Mouse (Mus musculus) thymus, adult 2 months (tissue): ENCODE measurements around the gene Cxcr5. TPM values are rescaled to one million over a fixed set of nuclear protein-coding genes. Genes with fewer than 3 reads are reported as not detected.

ENCODE experiments used
- DNase-seq: peaks from one replicate; pipeline ENCODE4 v3.0.0; 2021
- H3K27ac ChIP-seq: fragments of 200-500 bp; 2 replicates; pipeline ENCODE4 v1.5.1; 2012; ENCODE audit warnings: low read length, control low read depth; ENCODE audit not compliant: control insufficient read depth, insufficient read depth
- H3K27me3 ChIP-seq: fragments of 200-500 bp; 2 replicates; pipeline ENCODE4 v1.6.1; 2012; ENCODE audit warnings: mild to moderate bottlenecking, low read length, moderate library complexity, mixed read lengths; ENCODE audit not compliant: control insufficient read depth, insufficient read depth
- H3K36me3 ChIP-seq: fragments of 200-500 bp; 2 replicates; pipeline ENCODE4 v1.6.1; 2012; ENCODE audit warnings: mild to moderate bottlenecking, low read length, moderate library complexity; ENCODE audit not compliant: control insufficient read depth, insufficient read depth
- H3K4me1 ChIP-seq: fragments of 200-500 bp; replicated peaks from 2 replicates; pipeline ENCODE4 v1.6.1; 2012; ENCODE audit warnings: low read length; ENCODE audit not compliant: control insufficient read depth, insufficient read depth
- H3K4me3 ChIP-seq: fragments of 200-500 bp; 2 replicates; pipeline ENCODE4 v1.5.1; 2012; ENCODE audit warnings: mild to moderate bottlenecking, low read length, control low read depth, moderate library complexity; ENCODE audit not compliant: control insufficient read depth, insufficient read depth
- CTCF ChIP-seq: fragments of 200-500 bp; IDR thresholded peaks from 2 replicates; pipeline ENCODE4 v1.5.1; 2012; ENCODE audit warnings: mild to moderate bottlenecking, control low read depth, low read length, moderate library complexity, borderline replicate concordance; ENCODE audit not compliant: control insufficient read depth, poor library complexity, insufficient read depth; ENCODE audit errors: extremely low read depth
- POLR2A ChIP-seq: fragments of 200-500 bp; IDR thresholded peaks from 2 replicates; pipeline ENCODE4 v1.6.1; 2012; ENCODE audit warnings: mild to moderate bottlenecking, low read length, control low read depth, moderate library complexity; ENCODE audit not compliant: control insufficient read depth, poor library complexity, insufficient read depth; ENCODE audit errors: extremely low read depth
- WGBS: fragments of 180-500 bp; shearing (Covaris S2); methylation state at CpG from one replicate; pipeline ENCODE4 v1.1.7; 2018; 5-methylcytosine and 5-hydroxymethylcytosine counted together
- polyA plus RNA-seq: library from polyadenylated mRNA; depleted of rRNA; stranded (reverse); fragments of >200 nt; gene quantifications from 2 replicates; pipeline ENCODE4 v1.2.3, GENCODE M21; 2012

The Cxcr5 gene
- polyA plus RNA-seq, 1 experiment: 7.7 TPM

DNA sequence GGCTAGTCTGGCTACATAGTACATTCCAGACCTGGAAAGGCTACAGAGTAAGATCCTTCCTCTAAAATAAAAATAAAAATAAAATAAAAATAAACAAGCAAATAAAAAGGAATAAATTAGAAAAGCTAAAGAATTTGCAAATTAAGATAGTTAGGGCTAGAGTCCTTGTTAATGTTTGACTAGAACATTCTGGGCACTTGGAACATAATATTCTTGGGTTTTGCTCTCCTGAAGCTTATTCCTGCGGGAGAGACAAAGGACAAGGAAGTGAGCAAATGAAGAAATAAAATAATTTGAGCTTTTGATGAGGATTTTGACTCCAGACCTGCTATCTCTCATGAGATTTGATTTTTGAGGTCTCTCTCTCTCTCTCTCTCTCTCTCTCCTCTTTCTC lies 33.9 kb upstream of the Cxcr5 start:
- Histone ChIP-seq H3K27ac (no peak overlapping the region), H3K4me1 (no peaks in the 10 kb centered on the region), H3K4me3 (no peak overlapping the region), H3K36me3 (no peaks in the 10 kb centered on the region), H3K27me3 (no peaks in the 10 kb centered on the region)
- no peak for DNase-seq
- 95% methylated on average over 1 of the region's 1 CpGs for WGBS
- TF ChIP-seq CTCF: no peak
- no peak for TF ChIP-seq POLR2A

DNA sequence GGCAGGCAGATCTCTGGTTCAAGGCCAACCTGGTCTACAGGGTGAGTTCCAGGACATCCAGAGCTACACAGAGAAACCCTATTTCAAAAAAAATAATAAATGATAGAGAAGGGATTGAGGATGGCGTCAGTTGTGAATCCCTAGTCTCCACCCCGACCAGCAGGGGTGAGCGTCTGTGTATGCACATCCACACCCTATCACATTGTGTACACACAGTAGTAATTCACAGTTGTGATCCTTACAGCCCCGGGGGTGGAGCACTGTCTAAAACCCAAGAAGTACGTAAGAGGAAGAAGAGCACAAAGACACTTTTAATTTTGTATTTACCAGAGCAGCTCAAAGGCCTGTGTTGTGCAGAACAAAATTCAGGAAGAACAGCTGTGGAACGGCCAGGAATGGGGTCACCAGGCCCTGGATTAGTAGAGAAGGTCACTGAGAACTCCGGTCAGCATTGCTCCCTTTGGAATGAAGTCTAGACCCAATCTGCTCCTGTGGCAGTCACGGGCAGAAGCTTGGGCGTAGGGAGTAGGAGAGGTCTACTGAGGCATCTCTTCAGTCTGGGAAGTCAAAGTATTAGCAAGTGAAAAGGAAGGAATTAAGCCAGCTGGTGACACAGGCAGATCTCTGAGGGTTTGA lies 33.3 kb upstream of the Cxcr5 start:
- no peaks in the 10 kb centered on the region for H3K4me1 ChIP-seq
- H3K27ac ChIP-seq: no peak overlapping the region
- no peak for DNase-seq
- H3K4me3 ChIP-seq: no peak overlapping the region
- 97% methylated on average over 9 of the region's 9 CpGs for WGBS
- no peaks in the 10 kb centered on the region for H3K36me3 ChIP-seq
- H3K27me3 ChIP-seq: no peaks in the 10 kb centered on the region
- TF ChIP-seq CTCF: no peak
- TF ChIP-seq POLR2A: no peak

DNA sequence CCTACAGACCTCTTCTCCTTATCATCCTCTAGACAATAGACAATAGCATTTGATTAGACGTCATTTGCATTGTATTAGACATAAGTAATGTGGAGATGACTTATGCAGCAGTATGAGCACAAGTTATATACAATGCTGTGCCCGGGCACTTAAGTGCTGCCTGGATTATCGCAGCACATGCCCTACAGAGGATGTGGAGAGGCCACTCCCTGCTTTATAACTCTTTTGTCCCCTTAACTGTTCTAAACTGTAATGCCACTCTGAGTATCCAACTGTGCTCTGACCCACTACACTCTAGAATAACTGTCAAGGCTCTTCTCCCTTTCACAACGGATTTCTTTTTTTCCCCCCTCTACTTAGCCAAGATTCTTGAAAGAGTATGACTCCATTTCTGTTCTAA lies 32.2 kb upstream of the Cxcr5 start:
- WGBS: 94% methylated on average over 4 of the region's 4 CpGs
- H3K27ac ChIP-seq: no peak overlapping the region

DNA sequence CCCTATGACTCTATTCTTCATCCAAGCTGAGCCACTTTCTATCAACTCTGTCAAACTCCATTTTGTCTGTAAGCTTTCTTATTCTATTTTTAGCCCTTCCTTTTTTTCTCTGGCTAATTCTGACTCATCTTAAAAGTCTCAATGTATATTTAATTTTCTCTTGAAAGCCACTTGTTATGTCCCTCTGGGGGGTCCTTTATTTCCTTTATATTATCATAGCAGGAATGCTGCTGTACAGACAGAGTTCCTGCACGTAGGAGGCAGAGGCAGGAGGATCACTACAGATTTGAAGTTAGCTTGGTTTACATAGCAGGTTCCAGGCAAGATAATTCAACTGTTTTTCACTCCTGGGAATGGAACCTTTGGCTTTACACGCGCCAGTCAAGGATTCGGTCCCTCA lies 31.5 kb upstream of the Cxcr5 start:
- DNase-seq: no peak
- Histone ChIP-seq H3K27ac (no peak overlapping the region), H3K4me3 (no peak overlapping the region), H3K4me1 (no peaks in the 10 kb centered on the region), H3K36me3 (no peaks in the 10 kb centered on the region), H3K27me3 (no peaks in the 10 kb centered on the region)
- 97% methylated on average over 4 of the region's 4 CpGs for WGBS
- TF ChIP-seq POLR2A (no peak), CTCF (no peak)

More for the DNA sequence above, 32.2 kb upstream of the Cxcr5 start:
- no peak overlapping the region for H3K4me3 ChIP-seq
- no peak for DNase-seq
- H3K36me3 ChIP-seq: no peaks in the 10 kb centered on the region
- H3K4me1 ChIP-seq: no peaks in the 10 kb centered on the region
- H3K27me3 ChIP-seq: no peaks in the 10 kb centered on the region
- TF ChIP-seq POLR2A (no peak), CTCF (no peak)

DNA sequence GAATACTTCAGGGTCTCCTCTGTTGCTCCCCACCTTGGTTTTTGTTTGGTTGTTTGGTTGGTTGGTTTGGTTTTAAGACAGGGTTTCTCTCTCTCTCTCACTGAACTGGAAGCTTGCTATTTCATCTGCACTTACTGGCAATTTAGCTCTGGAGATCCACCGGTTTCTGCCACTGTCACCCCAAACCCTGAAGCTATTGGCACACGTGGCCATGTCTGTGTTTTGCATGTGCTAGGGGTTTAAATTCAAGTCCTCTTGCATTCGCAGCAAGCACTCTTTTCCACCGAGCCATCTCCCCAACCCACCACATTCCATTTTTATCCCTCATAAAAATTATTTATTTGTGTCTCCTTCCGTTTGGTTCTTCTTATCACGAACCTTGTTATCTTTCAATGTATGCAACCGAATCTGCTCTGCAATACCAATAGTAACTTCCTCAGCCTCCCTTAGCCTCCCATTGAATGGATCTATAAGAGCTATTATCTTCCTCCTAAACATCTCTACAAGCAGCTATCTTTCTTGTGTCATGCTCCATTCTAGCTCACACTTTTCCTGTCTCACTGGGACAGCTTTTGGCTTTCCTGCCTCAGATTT lies 30.0 kb upstream of the Cxcr5 start:
- no peak overlapping the region for H3K27ac ChIP-seq
- no peaks in the 10 kb centered on the region for H3K36me3 ChIP-seq
- no peak for DNase-seq
- 97% methylated on average over 7 of the region's 7 CpGs for WGBS
- H3K27me3 ChIP-seq: no peaks in the 10 kb centered on the region
- no peaks in the 10 kb centered on the region; the same call in 1 of the 2 replicates for H3K4me1 ChIP-seq
- no peak overlapping the region for H3K4me3 ChIP-seq
- no peak for TF ChIP-seq POLR2A
- no peak for TF ChIP-seq CTCF

DNA sequence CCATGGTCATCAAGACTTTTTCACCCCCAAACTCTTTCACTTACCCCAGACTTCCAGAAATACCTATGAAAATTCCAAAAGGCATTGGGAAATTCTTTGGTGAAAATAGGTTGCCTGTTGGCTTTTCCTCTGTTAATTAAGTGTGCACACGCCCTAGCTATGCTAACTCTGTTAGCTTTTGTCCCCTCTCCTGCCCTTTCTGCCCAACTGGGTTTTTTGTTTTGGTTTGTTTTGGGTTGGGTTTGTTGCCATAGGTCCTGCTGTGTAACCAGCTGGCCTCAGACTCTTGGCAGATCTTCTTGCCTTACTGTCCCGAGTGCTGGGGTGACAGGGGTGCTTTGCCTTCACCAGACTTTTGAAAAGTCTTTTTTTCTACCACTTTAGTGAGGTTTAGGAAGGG lies 29.3 kb upstream of the Cxcr5 start:
- H3K4me1 ChIP-seq: no peaks in the 10 kb centered on the region; the same call in 1 of the 2 replicates
- no peaks in the 10 kb centered on the region for H3K27me3 ChIP-seq
- H3K36me3 ChIP-seq: no peaks in the 10 kb centered on the region
- DNase-seq: no peak
- no peak overlapping the region for H3K27ac ChIP-seq
- WGBS: 92% methylated on average over 2 of the region's 2 CpGs
- H3K4me3 ChIP-seq: no peak overlapping the region
- TF ChIP-seq POLR2A (no peak), CTCF (no peak)

DNA sequence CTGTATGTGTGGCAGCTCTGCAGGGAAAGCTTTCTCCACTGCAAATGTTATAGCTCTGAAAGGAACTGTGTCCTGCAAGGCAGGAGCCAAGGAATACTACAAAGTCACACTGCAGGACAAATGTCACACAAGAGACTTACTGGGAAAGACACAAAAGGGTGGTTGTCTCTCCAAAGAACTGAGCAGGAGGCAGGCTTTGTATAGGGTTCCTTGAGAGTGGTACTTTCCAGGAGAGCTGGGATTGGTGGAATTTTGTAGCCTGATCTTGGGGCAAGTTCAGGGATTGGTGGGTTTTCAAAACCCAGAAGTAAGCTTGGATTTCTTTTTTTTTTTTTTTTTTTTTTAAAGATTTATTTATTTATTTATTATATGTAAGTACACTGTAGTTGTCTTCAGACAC lies 27.4 kb upstream of the Cxcr5 start:
- no peak for TF ChIP-seq POLR2A
- no peak for TF ChIP-seq CTCF
- Histone ChIP-seq H3K4me1 (no peaks in the 10 kb centered on the region; the same call in 1 of the 2 replicates), H3K27ac (no peak overlapping the region), H3K4me3 (no peak overlapping the region), H3K36me3 (no peaks in the 10 kb centered on the region), H3K27me3 (no peaks in the 10 kb centered on the region)
- DNase-seq: no peak
